Mouse (Mus musculus): ENCODE measurements around the gene Extl1. TPM values are rescaled to one million over a fixed set of nuclear protein-coding genes. Genes with fewer than 3 reads are reported as not detected.

The Extl1 gene
- polyA plus RNA-seq, 1 experiment from 2014 or later = 6.4 TPM

GRCm38 (mm10) chr4:134307367-134308072 lies 76.1 kb downstream of the Extl1 start:
- 9% methylated on average over 12 of the region's 12 CpGs for WGBS
- Histone ChIP-seq H3K27ac (no peak overlapping the region), H3K4me2 (peak overlapping the region; percentile 26; the same call in 1 of the 2 replicates), H3K36me3 (no peaks in the 10 kb centered on the region), H3K9ac (no peak overlapping the region), H3K4me1 (peaks cover 10% of the 10 kb centered on the region), H3K27me3 (no peaks in the 10 kb centered on the region), H3K4me3 (no peak overlapping the region), H3K9me3 (no peaks in the 10 kb centered on the region)
- ATAC-seq (ENCODE audit: insufficient number of reproducible peaks, low FRiP score, low TSS enrichment, low read depth) = peak; percentile 44; the same call in 1 of the 2 replicates

DNA sequence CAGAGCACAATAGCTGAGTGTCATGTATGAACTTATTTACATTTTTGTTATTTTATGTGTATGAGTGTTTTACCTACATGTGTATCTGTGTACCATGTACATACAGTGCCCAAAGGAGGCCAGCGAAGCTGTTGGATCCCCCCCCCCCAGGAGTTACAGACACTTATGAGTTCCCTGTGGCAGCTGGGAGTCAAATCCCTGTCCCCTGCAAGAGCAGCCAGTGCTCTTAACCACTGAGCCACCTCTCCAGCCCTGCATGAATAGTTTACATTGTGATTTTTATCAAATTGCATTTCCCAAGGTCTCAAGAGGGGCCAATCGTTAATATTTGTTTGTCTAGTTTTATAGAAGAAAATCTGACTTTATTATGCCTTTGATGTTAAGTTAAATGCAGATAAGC lies 76.7 kb downstream of the Extl1 start:
- Histone ChIP-seq H3K9me3 (no peaks in the 10 kb centered on the region), H3K27ac (no peak overlapping the region), H3K4me1 (peaks cover 10% of the 10 kb centered on the region), H3K4me2 (0 out of 2 replicates have a peak overlapping the region, but pooled peaks have one; percentile 26), H3K27me3 (no peaks in the 10 kb centered on the region), H3K36me3 (no peaks in the 10 kb centered on the region), H3K4me3 (no peak overlapping the region), H3K9ac (no peak overlapping the region)
- 57% methylated on average over 2 of the region's 2 CpGs for WGBS
- ATAC-seq (ENCODE audit: insufficient number of reproducible peaks, low FRiP score, low TSS enrichment, low read depth) = no peak

Other genes starting within 250 kb of the Extl1 start
- 43.5 and 46.6 TPM in 2 replicates for gene Cep85, start 196.7 kb downstream of the Extl1 start, polyA plus RNA-seq (2015; fragmentation: Nextera tagmentation; extraction: Ambion mirVana)
- gene Gm7534, start 180.8 kb downstream of the Extl1 start, polyA plus RNA-seq (2015; fragmentation: Nextera tagmentation; extraction: Ambion mirVana) = not detected in 2 replicates
- 0.29 TPM in 1 of 2 replicates, not detected in the other for gene Catsper4, start 156.5 kb downstream of the Extl1 start, polyA plus RNA-seq (2015; fragmentation: Nextera tagmentation; extraction: Ambion mirVana)
- gene Cnksr1, start 145.5 kb downstream of the Extl1 start, polyA plus RNA-seq (2015; fragmentation: Nextera tagmentation; extraction: Ambion mirVana) = 3.6 and 3.9 TPM in 2 replicates
- 0.22 TPM in 1 of 2 replicates, not detected in the other for gene E130218I03Rik, start 140.2 kb downstream of the Extl1 start, polyA plus RNA-seq (2015; fragmentation: Nextera tagmentation; extraction: Ambion mirVana)
- gene Zfp593, start 138.3 kb downstream of the Extl1 start, polyA plus RNA-seq (2015; fragmentation: Nextera tagmentation; extraction: Ambion mirVana) = 14.3 and 15.8 TPM in 2 replicates
- gene Gm30191, start 136.9 kb downstream of the Extl1 start, polyA plus RNA-seq (2015; fragmentation: Nextera tagmentation; extraction: Ambion mirVana) = not detected in 2 replicates
- gene Grrp1, start 129.7 kb downstream of the Extl1 start, polyA plus RNA-seq (2015; fragmentation: Nextera tagmentation; extraction: Ambion mirVana) = 5.8 and 7.8 TPM in 2 replicates
- 19.7 and 20.2 TPM in 2 replicates for gene Pdik1l, start 96.0 kb downstream of the Extl1 start, polyA plus RNA-seq (2015; fragmentation: Nextera tagmentation; extraction: Ambion mirVana)
- gene Trim63, start 68.7 kb downstream of the Extl1 start, polyA plus RNA-seq (2015; fragmentation: Nextera tagmentation; extraction: Ambion mirVana) = 3.2 and 8.0 TPM in 2 replicates
- 1.3 and 2.6 TPM in 2 replicates for gene Slc30a2, start 40.7 kb downstream of the Extl1 start, polyA plus RNA-seq (2015; fragmentation: Nextera tagmentation; extraction: Ambion mirVana)
- 20.7 and 20.8 TPM in 2 replicates for gene Pafah2, start 12.5 kb upstream of the Extl1 start, polyA plus RNA-seq (2015; fragmentation: Nextera tagmentation; extraction: Ambion mirVana)
- gene Stmn1, start 84.5 kb upstream of the Extl1 start, polyA plus RNA-seq (2015; fragmentation: Nextera tagmentation; extraction: Ambion mirVana) = 1,227 and 1,246 TPM in 2 replicates
- gene Paqr7, start 112.8 kb upstream of the Extl1 start, polyA plus RNA-seq (2015; fragmentation: Nextera tagmentation; extraction: Ambion mirVana) = 6.1 and 6.3 TPM in 2 replicates
- gene Aunip, start 127.1 kb upstream of the Extl1 start, polyA plus RNA-seq (2015; fragmentation: Nextera tagmentation; extraction: Ambion mirVana) = 8.9 and 12.1 TPM in 2 replicates
- 105 and 114 TPM in 2 replicates for gene Mtfr1l, start 151.5 kb upstream of the Extl1 start, polyA plus RNA-seq (2015; fragmentation: Nextera tagmentation; extraction: Ambion mirVana)
- 17.2 and 21.9 TPM in 2 replicates for gene Selenon, start 168.3 kb upstream of the Extl1 start, polyA plus RNA-seq (2015; fragmentation: Nextera tagmentation; extraction: Ambion mirVana)